Mouse (Mus musculus) splenic B cell, adult 2 months (primary cell): ENCODE measurements around the gene Efs.

ENCODE experiments used
- DNase-seq: peaks from one replicate; pipeline ENCODE4 v3.0.0-alpha.2; 2011; ENCODE audit warnings: low read depth, low spot score
- H3K27me3 ChIP-seq: 2 replicates; pipeline ENCODE4 v1.6.1; 2012; ENCODE audit warnings: mild to moderate bottlenecking, low read length, moderate library complexity, mixed read lengths; ENCODE audit not compliant: control insufficient read depth, poor library complexity, insufficient read depth, severe bottlenecking
- H3K36me3 ChIP-seq: 2 replicates; pipeline ENCODE4 v1.6.1; 2012; ENCODE audit warnings: mild to moderate bottlenecking, low read length, moderate library complexity, mixed read lengths; ENCODE audit not compliant: control insufficient read depth, poor library complexity, insufficient read depth, severe bottlenecking

Efs gene

GRCm38 (mm10) chr14:54939434-54940175 lies 13.7 kb upstream of the Efs start:
- DNase-seq, result peak; percentile 74
- H3K36me3 ChIP-seq, result no peaks in the 10 kb centered on the region
- no peaks in the 10 kb centered on the region for H3K27me3 ChIP-seq

- Histone ChIP-seq H3K27me3 (no peaks in the 10 kb centered on the region), H3K36me3 (no peaks in the 10 kb centered on the region)
- no peak for DNase-seq
Measured at GRCm38 (mm10) chr14:54938431-54939219, 12.7 kb upstream of the Efs start.

- H3K36me3 ChIP-seq, result no peaks in the 10 kb centered on the region
- DNase-seq, result no peak
- H3K27me3 ChIP-seq, result no peaks in the 10 kb centered on the region
Measured at GRCm38 (mm10) chr14:54937361-54938182, 11.6 kb upstream of the Efs start.

GRCm38 (mm10) chr14:54936831-54937160 lies 10.9 kb upstream of the Efs start:
- no peaks in the 10 kb centered on the region for H3K27me3 ChIP-seq

GRCm38 (mm10) chr14:54935904-54936830 lies 10.2 kb upstream of the Efs start, which contains the start of gene Cmtm5:
Gene Cmtm5, plus strand, starts transcription at chr14:54936261.
- H3K27me3 ChIP-seq, result no peaks in the 10 kb centered on the region
- no peaks in the 10 kb centered on the region for H3K36me3 ChIP-seq
- no peak for DNase-seq

More at GRCm38 (mm10) chr14:54936831-54937160, 10.9 kb upstream of the Efs start:
- no peak for DNase-seq
- no peaks in the 10 kb centered on the region for H3K36me3 ChIP-seq

- H3K36me3 ChIP-seq, result no peaks in the 10 kb centered on the region
- no peak for DNase-seq
- no peaks in the 10 kb centered on the region for H3K27me3 ChIP-seq
Measured at GRCm38 (mm10) chr14:54932645-54933150, 6.8 kb upstream of the Efs start, which contains the start of gene Il25. Gene Il25, plus strand, starts transcription at chr14:54932695.

- Histone ChIP-seq H3K36me3 (no peaks in the 10 kb centered on the region), H3K27me3 (no peaks in the 10 kb centered on the region)
- no peak for DNase-seq
Measured at GRCm38 (mm10) chr14:54930431-54930830, 4.5 kb upstream of the Efs start.

GRCm38 (mm10) chr14:54929801-54930200 lies 3.9 kb upstream of the Efs start:
- DNase-seq, result no peak
- H3K27me3 ChIP-seq, result no peaks in the 10 kb centered on the region
- H3K36me3 ChIP-seq, result no peaks in the 10 kb centered on the region

- no peak for DNase-seq
- Histone ChIP-seq H3K36me3 (no peaks in the 10 kb centered on the region), H3K27me3 (no peaks in the 10 kb centered on the region; the same call in 1 of the 2 replicates)
Measured at GRCm38 (mm10) chr14:54927296-54927695, 1.4 kb upstream of the Efs start.

- DNase-seq, result no peak
- Histone ChIP-seq H3K36me3 (no peaks in the 10 kb centered on the region), H3K27me3 (no peaks in the 10 kb centered on the region; the same call in 1 of the 2 replicates)
Measured at GRCm38 (mm10) chr14:54926401-54927158, 654 bp upstream of the Efs start.

- DNase-seq, result no peak
- Histone ChIP-seq H3K36me3 (no peaks in the 10 kb centered on the region), H3K27me3 (no peaks in the 10 kb centered on the region; the same call in 1 of the 2 replicates)
Measured at GRCm38 (mm10) chr14:54924641-54925348, 1.1 kb downstream of the Efs start.

GRCm38 (mm10) chr14:54920076-54920685 lies 5.7 kb downstream of the Efs start:
- H3K36me3 ChIP-seq, result no peaks in the 10 kb centered on the region
- DNase-seq, result no peak

More at GRCm38 (mm10) chr14:54920076-54920685, 5.7 kb downstream of the Efs start:
- H3K27me3 ChIP-seq, result no peaks in the 10 kb centered on the region; the same call in 1 of the 2 replicates
